Comparison of ENCODE assay signal across 8 mouse cellular contexts in the genomic region with DNA sequence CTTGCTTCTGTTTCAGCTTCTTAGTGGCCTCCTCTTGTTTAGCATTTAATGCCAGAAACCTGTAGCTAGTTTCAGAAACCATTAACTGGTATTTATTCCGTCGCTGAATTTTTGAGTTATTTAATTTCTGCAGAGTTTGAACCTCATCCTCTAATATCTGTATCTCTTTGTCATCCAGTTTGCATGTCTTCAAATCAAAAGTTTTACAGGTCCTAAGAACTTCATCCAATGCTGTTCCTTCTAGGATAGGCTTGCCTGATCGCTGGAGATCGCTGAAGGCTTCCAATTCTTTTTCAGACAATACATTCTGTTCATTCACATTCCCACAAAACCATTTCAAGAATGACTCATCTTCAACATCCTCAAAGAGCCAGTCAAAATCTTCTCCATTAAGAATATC. TPM values are rescaled to one million over a fixed set of nuclear protein-coding genes. Genes with fewer than 3 reads are reported as not detected.
A peak's percentile ranks its signal among the peaks of the same experiment; 100 is the strongest.
DNase-seq lines count a peak whose midpoint lies in the region; ATAC-seq and TF ChIP-seq lines count a peak whose summit lies in the region.
"Had no signal": no experiment of that assay in that cellular context is flagged by ENCODE, and none has a peak within 500 bp of the region (broad histone marks: within the 10 kb centered on the region; RNA-seq: fewer than 3 reads in every experiment).

No protein-coding gene starts in this region.

- H3K27ac ChIP-seq in intestine, embryonic 15.5 days, result no peak overlapping the region
- no peak overlapping the region for H3K27ac ChIP-seq in intestine, postnatal 0 days (ENCODE audit: low read depth, low read length)
- H3K27ac ChIP-seq in bone marrow macrophage, adult 2 months (ENCODE audit: insufficient read depth, low read depth, low read length), result no peak overlapping the region
- no peak overlapping the region for H3K27ac ChIP-seq in liver, embryonic 15.5 days (replicated peaks)

- no peaks in the 10 kb centered on the region for H3K4me1 ChIP-seq in intestine, embryonic 15.5 days (replicated peaks)
- H3K4me1 ChIP-seq in intestine, postnatal 0 days (replicated peaks; ENCODE audit: control insufficient read depth, insufficient read depth, low read length), result no peaks in the 10 kb centered on the region; the same call in 1 of the 2 replicates
- H3K4me1 ChIP-seq in E14TG2a.4 (replicated peaks; ENCODE audit: low read depth, low read length), result peaks cover 40% of the 10 kb centered on the region
- H3K4me1 ChIP-seq in bone marrow macrophage, adult 2 months (ENCODE audit: control insufficient read depth, insufficient read depth, low read length), result peaks cover 42% of the 10 kb centered on the region
- peaks cover 30% of the 10 kb centered on the region for H3K4me1 ChIP-seq in liver, embryonic 15.5 days (replicated peaks)

- 77% methylated on average over 4 of the region's 4 CpGs for WGBS in intestine, embryonic 15.5 days
- 78% methylated on average over 4 of the region's 4 CpGs for WGBS in intestine, postnatal 0 days
- WGBS in liver, embryonic 15.5 days (ENCODE audit: insufficient replicate concordance), result 72% methylated on average over 4 of the region's 4 CpGs

- no peak overlapping the region for H3K9ac ChIP-seq in intestine, embryonic 15.5 days
- no peak overlapping the region for H3K9ac ChIP-seq in intestine, postnatal 0 days (ENCODE audit: low read depth, low read length)
- 0 out of 2 replicates have a peak overlapping the region, but pooled peaks have one; percentile 9 for H3K9ac ChIP-seq in liver, embryonic 15.5 days

- DNase-seq in right cerebral cortex, adult 2 months (ENCODE audit: low spot score in 2 of 2), result no peak
- DNase-seq in natural killer cell, adult 2 months (ENCODE audit: low spot score in 2 of 2), result no peak

- 0 out of 2 replicates have a peak overlapping the region, but pooled peaks have one; percentile 14 for H3K4me2 ChIP-seq in intestine, embryonic 15.5 days (replicated peaks)
- no peak overlapping the region for H3K4me2 ChIP-seq in intestine, postnatal 0 days (replicated peaks; ENCODE audit: low read depth)
- peak overlapping the region; percentile 81 for H3K4me2 ChIP-seq in liver, embryonic 15.5 days

- no peaks in the 10 kb centered on the region for H3K9me3 ChIP-seq in intestine, embryonic 15.5 days
- no peaks in the 10 kb centered on the region for H3K9me3 ChIP-seq in intestine, postnatal 0 days (ENCODE audit: control insufficient read depth)
- no peaks in the 10 kb centered on the region for H3K9me3 ChIP-seq in E14TG2a.4 (ENCODE audit: low read length)
- H3K9me3 ChIP-seq in liver, embryonic 15.5 days (replicated peaks), result no peaks in the 10 kb centered on the region

- H3K36me3 ChIP-seq in intestine, embryonic 15.5 days, result no peaks in the 10 kb centered on the region
- H3K36me3 ChIP-seq in intestine, postnatal 0 days (ENCODE audit: control insufficient read depth, insufficient read depth), result peaks cover 5% of the 10 kb centered on the region; the same call in 1 of the 2 replicates
- peaks cover 29% of the 10 kb centered on the region for H3K36me3 ChIP-seq in E14TG2a.4 (ENCODE audit: insufficient read depth, low read length)
- H3K36me3 ChIP-seq in liver, embryonic 15.5 days (replicated peaks), result peaks cover 15% of the 10 kb centered on the region

- H3K27me3 ChIP-seq in intestine, embryonic 15.5 days (replicated peaks), result no peaks in the 10 kb centered on the region
- H3K27me3 ChIP-seq in intestine, postnatal 0 days (replicated peaks; ENCODE audit: control insufficient read depth, insufficient read depth, low read length), result no peaks in the 10 kb centered on the region
- H3K27me3 ChIP-seq in E14TG2a.4 (ENCODE audit: insufficient read depth, low read length), result no peaks in the 10 kb centered on the region
- H3K27me3 ChIP-seq in liver, embryonic 15.5 days, result no peaks in the 10 kb centered on the region

- TF ChIP-seq CTCF in intestine, postnatal 0 days (IDR thresholded peaks at IDR 0.05; ENCODE audit: low read depth), result no peak
- no peak for TF ChIP-seq CTCF in E14TG2a.4 (conservative IDR thresholded peaks at IDR 0.05; ENCODE audit: low read length)
- TF ChIP-seq CTCF in bone marrow macrophage, adult 2 months (IDR thresholded peaks at IDR 0.05; ENCODE audit: low read depth, low read length), result no peak

- no peak overlapping the region for H3K4me3 ChIP-seq in intestine, embryonic 15.5 days (replicated peaks)
- no peak overlapping the region for H3K4me3 ChIP-seq in intestine, postnatal 0 days (ENCODE audit: low read depth, low read length)
- peak overlapping the region; percentile 90; the same call in 1 of the 2 replicates for H3K4me3 ChIP-seq in E14TG2a.4 (replicated peaks; ENCODE audit: low read length)
- peak overlapping the region; percentile 30; the same call in 1 of the 2 replicates for H3K4me3 ChIP-seq in bone marrow macrophage, adult 2 months (ENCODE audit: insufficient read depth, low read length)
- peak overlapping the region; percentile 79 for H3K4me3 ChIP-seq in liver, embryonic 15.5 days (replicated peaks)

- no peak for TF ChIP-seq POLR2A in bone marrow macrophage, adult 2 months (IDR thresholded peaks at IDR 0.05; ENCODE audit: borderline replicate concordance, low read depth, low read length)

- ATAC-seq in intestine, embryonic 15.5 days, result no peak
- ATAC-seq in intestine, postnatal 0 days, result no peak
- no peak for ATAC-seq in liver, embryonic 15.5 days (ENCODE audit: insufficient read depth)

RNA-seq across cellular contexts. Expression of a gene that starts 1.4 kb away (rescaled TPM):
- polyA plus RNA-seq in intestine, embryonic 15.5 days (2015; fragmentation: Nextera tagmentation; extraction: Ambion mirVana), result 0.51 and 0.84 TPM in 2 replicates
- 0.41 TPM in 1 of 2 replicates, not detected in the other for polyA plus RNA-seq in intestine, postnatal 0 days (2015; fragmentation: Nextera tagmentation; extraction: Ambion mirVana)
- 0.56 and 1.5 TPM in 2 replicates for polyA plus RNA-seq in bone marrow macrophage, adult 2 months (2012; ENCODE audit: insufficient read depth, insufficient read length, missing spikeins)
- 0.40 and 0.41 TPM in 2 replicates for polyA plus RNA-seq in liver, embryonic 15.5 days (2015; fragmentation: Nextera tagmentation; extraction: Ambion mirVana)
- polyA plus RNA-seq: small intestine, adult 2 months had no signal

RNA-seq across cellular contexts. Expression of a gene that starts 1.5 kb away (rescaled TPM):
- polyA plus RNA-seq in intestine, embryonic 15.5 days (2015; fragmentation: Nextera tagmentation; extraction: Ambion mirVana), result 30.1 and 34.4 TPM in 2 replicates
- polyA plus RNA-seq in intestine, postnatal 0 days (2015; fragmentation: Nextera tagmentation; extraction: Ambion mirVana), result 9.6 and 10.1 TPM in 2 replicates
- polyA plus RNA-seq in bone marrow macrophage, adult 2 months (2012; ENCODE audit: insufficient read depth, insufficient read length, missing spikeins), result 25.8 and 33.0 TPM in 2 replicates
- polyA plus RNA-seq in liver, embryonic 15.5 days (2015; fragmentation: Nextera tagmentation; extraction: Ambion mirVana), result 20.3 and 22.1 TPM in 2 replicates

RNA-seq across cellular contexts. Expression of a gene that starts 19.7 kb away (rescaled TPM):
- polyA plus RNA-seq in intestine, embryonic 15.5 days (2015; fragmentation: Nextera tagmentation; extraction: Ambion mirVana), result 18.7 and 19.4 TPM in 2 replicates
- polyA plus RNA-seq in intestine, postnatal 0 days (2015; fragmentation: Nextera tagmentation; extraction: Ambion mirVana), result 14.1 and 17.7 TPM in 2 replicates
- polyA plus RNA-seq in bone marrow macrophage, adult 2 months (2012; ENCODE audit: insufficient read depth, insufficient read length, missing spikeins), result 112 and 116 TPM in 2 replicates
- 5.7 and 6.3 TPM in 2 replicates for polyA plus RNA-seq in liver, embryonic 15.5 days (2015; fragmentation: Nextera tagmentation; extraction: Ambion mirVana)

Comparison
In these comparisons a context has a peak if more than half of its experiments do, and no peak if none do; other contexts are left out.
1. H3K4me3 ChIP-seq: peak in E14TG2a.4 (single experiment), bone marrow macrophage, adult 2 months (single experiment) and liver, embryonic 15.5 days (single experiment); none in intestine, embryonic 15.5 days (single experiment) and intestine, postnatal 0 days (single experiment).